Mouse (Mus musculus): Measurements from ENCODE around the gene Ugt2b5. TPM values are rescaled to one million over a fixed set of nuclear protein-coding genes. Genes with fewer than 3 reads are reported as not detected.
"Not testable (repeated sequence)": the region's sequence is repeated elsewhere in the genome, so short reads cannot be mapped to it uniquely, and the experiment has no call there.

Ugt2b5 gene
- not detected in 2 replicates for polyA plus RNA-seq (2015; fragmentation: Nextera tagmentation; extraction: Ambion mirVana)

DNA sequence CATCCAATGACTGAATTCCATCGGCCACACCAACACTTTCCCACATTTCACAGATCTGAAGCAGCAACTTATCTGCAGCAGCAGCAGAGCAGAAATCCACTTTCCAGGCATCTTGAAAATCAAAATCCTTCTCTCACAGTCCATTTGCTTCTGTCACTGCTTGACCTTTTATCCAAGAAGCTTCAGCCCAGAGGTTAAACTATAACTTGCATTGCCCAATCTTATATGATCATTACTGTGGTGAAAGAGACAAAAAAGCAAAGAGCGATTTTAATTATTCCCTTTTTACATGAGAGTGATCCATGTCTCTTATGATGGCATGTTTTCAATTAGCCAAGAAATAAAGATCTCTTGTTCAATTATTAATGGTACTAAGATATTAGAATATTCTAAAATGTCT lies at the start of gene Ugt2b5:
Gene Ugt2b5, minus strand, starts transcription at position 123 of the 400 bp plus-strand sequence.
- ATAC-seq (ENCODE audit: insufficient number of reproducible peaks, low FRiP score, low TSS enrichment, low read depth); H3K4me3 ChIP-seq (replicated peaks); H3K9ac ChIP-seq; H3K27ac ChIP-seq (replicated peaks); H3K4me2 ChIP-seq (replicated peaks); H3K36me3 ChIP-seq; H3K4me1 ChIP-seq; H3K27me3 ChIP-seq; H3K9me3 ChIP-seq (replicated peaks): not testable (repeated sequence)
- WGBS, result 82% methylated on average over 2 of the region's 2 CpGs

DNA sequence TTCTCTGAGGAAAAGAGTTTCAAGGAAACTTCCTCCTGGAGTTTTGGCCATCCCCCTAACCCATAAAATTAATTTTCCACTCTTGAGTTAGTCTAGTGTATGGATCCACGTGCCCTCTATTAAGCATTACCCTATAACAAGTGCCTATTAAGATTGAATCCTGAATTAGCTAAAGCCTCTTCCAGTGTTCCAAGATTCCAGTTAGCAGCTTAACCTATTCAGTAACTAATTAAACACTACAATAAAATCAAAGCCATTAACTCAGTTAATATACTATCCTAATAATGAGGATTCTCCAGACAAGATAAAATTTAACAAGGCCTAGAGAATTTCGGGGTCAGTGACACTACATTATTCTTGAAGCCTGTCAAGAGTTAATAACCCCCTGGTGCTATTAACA lies 35.7 kb upstream of the Ugt2b5 start:
- not testable (repeated sequence) for H3K36me3 ChIP-seq; H3K9ac ChIP-seq; H3K9me3 ChIP-seq (replicated peaks); H3K4me3 ChIP-seq (replicated peaks); H3K4me2 ChIP-seq (replicated peaks); H3K27me3 ChIP-seq; H3K4me1 ChIP-seq; H3K27ac ChIP-seq (replicated peaks); ATAC-seq (ENCODE audit: insufficient number of reproducible peaks, low FRiP score, low TSS enrichment, low read depth)
- WGBS, result 49% methylated on average over 2 of the region's 2 CpGs

DNA sequence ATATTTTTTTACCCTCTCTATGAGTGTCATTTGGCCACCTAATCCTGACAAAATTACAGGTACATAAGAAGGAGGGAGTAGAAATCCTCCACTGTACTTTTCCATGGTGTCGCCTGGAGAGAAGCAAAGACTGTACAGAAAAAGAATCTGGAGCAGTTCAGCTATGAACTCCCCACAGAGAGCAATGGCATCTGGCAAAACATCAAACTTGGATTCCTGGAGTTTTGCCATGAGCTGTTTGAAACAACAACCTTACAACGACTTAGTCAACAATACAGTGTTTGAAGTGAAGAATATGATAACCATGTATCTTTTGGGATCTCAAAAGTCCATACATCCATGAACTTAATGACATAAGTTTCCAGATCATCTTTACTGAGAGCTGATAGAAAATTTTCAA lies 34.6 kb upstream of the Ugt2b5 start:
- 57% methylated on average over 2 of the region's 2 CpGs for WGBS
- no peak overlapping the region for H3K9ac ChIP-seq

DNA sequence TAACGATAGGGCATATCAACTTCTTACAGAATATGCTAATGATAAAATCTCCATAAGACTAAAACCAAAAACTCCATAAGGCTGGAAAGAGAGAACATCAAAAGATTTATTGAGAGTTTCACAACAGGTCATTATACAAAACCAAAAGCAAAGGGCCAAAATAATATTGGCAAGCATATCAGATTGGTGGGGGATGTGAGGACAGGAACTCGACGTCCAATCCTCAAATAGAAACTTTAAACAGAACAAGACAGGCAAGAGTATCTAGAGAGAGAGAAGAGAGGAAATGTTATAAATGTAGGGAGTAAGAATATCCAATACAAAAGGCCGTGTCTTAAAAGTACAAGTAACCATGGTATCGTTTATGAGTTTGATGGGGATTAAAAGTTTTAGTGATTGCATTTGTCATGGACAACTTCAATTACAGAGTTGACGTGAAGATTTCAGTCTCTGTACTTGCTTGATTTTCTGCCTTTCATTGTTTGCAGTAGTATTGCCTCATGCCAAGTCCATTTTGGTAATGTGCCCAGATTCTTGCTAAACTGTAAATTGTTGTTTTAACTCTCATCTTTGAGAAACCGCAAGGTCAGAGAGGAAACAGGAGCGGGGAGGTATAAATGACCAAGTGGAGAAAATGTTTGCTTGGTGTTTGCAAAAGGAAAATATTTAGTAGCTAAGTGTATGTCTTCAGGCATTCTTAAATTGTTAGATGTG lies 7.8 kb upstream of the Ugt2b5 start:
- WGBS, result 64% methylated on average over 8 of the region's 8 CpGs
- H3K36me3 ChIP-seq, result no peaks in the 10 kb centered on the region
- no peak overlapping the region for H3K9ac ChIP-seq
- H3K4me2 ChIP-seq (replicated peaks), result no peak overlapping the region
- H3K27me3 ChIP-seq, result no peaks in the 10 kb centered on the region
- no peak for ATAC-seq (ENCODE audit: insufficient number of reproducible peaks, low FRiP score, low TSS enrichment, low read depth)
- no peak overlapping the region for H3K27ac ChIP-seq (replicated peaks)
- H3K9me3 ChIP-seq (replicated peaks), result no peaks in the 10 kb centered on the region
- no peak overlapping the region for H3K4me3 ChIP-seq (replicated peaks)
- no peaks in the 10 kb centered on the region for H3K4me1 ChIP-seq

More for the DNA sequence above, 34.6 kb upstream of the Ugt2b5 start:
- ATAC-seq (ENCODE audit: insufficient number of reproducible peaks, low FRiP score, low TSS enrichment, low read depth), result no peak
- Histone ChIP-seq H3K36me3 (no peaks in the 10 kb centered on the region), H3K4me3 (replicated peaks) (no peak overlapping the region), H3K27me3 (no peaks in the 10 kb centered on the region), H3K4me1 (no peaks in the 10 kb centered on the region), H3K9me3 (replicated peaks) (no peaks in the 10 kb centered on the region), H3K4me2 (replicated peaks) (no peak overlapping the region), H3K27ac (replicated peaks) (no peak overlapping the region)

DNA sequence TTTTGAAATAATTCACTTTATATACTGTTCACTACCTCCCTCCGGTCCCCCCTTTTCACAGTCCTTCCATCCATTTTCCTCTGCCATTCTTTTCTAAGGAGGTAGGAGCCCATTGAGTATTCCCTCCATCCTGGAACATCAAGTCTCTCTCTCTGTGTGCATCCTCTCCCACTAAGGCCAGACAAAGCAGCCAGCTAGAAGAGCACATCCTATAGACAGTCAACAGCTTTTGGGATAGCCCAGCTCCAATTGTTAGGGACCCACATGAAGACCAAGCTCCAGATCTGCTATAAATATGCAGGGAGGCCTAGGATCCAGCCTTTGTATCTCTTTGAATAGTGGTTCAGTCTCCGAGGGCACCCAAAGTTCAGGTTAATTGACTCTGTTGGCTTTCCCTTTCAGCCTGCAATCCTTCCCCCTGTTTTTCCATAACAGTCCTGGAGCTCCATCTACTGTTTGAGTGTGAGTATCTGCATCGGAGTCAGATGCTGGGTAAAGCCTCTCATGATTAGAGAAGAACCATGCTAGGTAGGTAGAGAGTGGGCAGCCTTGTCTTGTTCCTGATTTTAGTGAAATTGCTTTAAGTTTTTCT lies 2.8 kb upstream of the Ugt2b5 start:
- Histone ChIP-seq H3K4me2 (replicated peaks) (no peak overlapping the region), H3K4me1 (no peaks in the 10 kb centered on the region), H3K36me3 (no peaks in the 10 kb centered on the region), H3K27me3 (no peaks in the 10 kb centered on the region), H3K27ac (replicated peaks) (no peak overlapping the region), H3K4me3 (replicated peaks) (no peak overlapping the region), H3K9me3 (replicated peaks) (no peaks in the 10 kb centered on the region), H3K9ac (no peak overlapping the region)
- WGBS, result 38% methylated on average over 3 of the region's 3 CpGs
- no peak for ATAC-seq (ENCODE audit: insufficient number of reproducible peaks, low FRiP score, low TSS enrichment, low read depth)

DNA sequence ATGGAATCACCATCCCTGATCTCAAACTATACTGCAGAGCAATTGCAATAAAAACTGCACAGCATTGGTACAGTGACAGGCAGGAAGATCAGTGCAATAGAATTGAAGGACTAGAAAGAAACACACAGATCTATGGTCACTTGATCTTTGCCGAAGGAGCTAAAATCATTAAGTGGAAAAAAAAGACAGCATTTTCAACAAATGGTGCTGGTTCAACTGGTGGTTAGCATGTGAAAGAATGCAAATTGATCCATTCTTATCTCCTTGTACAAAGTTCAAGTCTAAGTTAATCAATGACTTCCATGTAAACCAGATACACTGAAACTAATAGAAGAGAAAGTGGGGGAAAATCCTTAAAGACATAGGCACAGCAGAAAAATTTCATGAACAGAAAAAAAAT lies 36.4 kb downstream of the Ugt2b5 start:
- H3K4me1 ChIP-seq; ATAC-seq (ENCODE audit: insufficient number of reproducible peaks, low FRiP score, low TSS enrichment, low read depth); H3K9me3 ChIP-seq (replicated peaks); H3K4me2 ChIP-seq (replicated peaks); H3K9ac ChIP-seq; H3K27ac ChIP-seq (replicated peaks); H3K27me3 ChIP-seq; H3K4me3 ChIP-seq (replicated peaks); H3K36me3 ChIP-seq: not testable (repeated sequence)
- WGBS, result 85% methylated on average over 1 of the region's 1 CpGs

DNA sequence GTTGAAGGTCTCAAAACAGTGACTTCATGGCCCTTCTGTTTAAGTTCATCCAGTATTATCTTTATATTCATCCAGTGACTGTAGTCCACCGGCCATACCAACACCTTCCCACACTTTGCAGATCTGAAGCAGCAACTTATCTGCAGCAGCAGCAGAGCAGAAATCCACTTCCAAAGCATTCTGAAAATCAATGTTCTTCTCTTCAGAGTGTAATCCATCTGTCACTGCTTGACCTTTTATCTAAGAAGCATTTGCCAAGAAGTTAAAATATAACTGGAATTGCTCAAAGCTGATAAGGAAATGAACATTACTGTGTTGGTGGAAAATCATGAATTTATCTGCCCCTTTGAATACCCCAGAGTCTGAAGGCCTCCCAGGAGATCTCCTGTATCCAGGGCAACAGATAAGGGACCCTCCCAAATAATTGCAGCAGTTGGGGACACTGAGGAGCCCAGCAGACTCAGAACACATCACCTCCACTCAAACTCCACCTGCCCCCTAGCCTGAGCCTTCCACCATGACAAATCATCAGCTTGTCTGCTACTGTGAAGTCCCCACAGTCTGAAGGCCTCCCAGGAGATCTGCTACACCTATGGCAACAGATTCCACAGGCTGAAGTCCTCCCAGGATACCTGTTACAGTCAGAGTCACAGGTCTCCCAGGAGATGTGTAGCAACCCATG lies 47.6 kb downstream of the Ugt2b5 start, which contains the start of gene Ugt2b36:
Gene Ugt2b36, minus strand, starts transcription at position 210 of the 682 bp plus-strand sequence.
- 97% methylated on average over 1 of the region's 1 CpGs for WGBS
- Histone ChIP-seq H3K36me3 (no peaks in the 10 kb centered on the region), H3K27ac (replicated peaks) (no peak within 1 kb of the TSS), H3K27me3 (no peaks in the 10 kb centered on the region), H3K9ac (no peak within 1 kb of the TSS), H3K4me2 (replicated peaks) (no peak within 1 kb of the TSS), H3K4me3 (replicated peaks) (no peak within 1 kb of the TSS), H3K9me3 (replicated peaks) (no peaks in the 10 kb centered on the region), H3K4me1 (no peaks in the 10 kb centered on the region)
- 0 out of 2 replicates have a peak, but pooled peaks have one; percentile 11 for ATAC-seq (ENCODE audit: insufficient number of reproducible peaks, low FRiP score, low TSS enrichment, low read depth)

DNA sequence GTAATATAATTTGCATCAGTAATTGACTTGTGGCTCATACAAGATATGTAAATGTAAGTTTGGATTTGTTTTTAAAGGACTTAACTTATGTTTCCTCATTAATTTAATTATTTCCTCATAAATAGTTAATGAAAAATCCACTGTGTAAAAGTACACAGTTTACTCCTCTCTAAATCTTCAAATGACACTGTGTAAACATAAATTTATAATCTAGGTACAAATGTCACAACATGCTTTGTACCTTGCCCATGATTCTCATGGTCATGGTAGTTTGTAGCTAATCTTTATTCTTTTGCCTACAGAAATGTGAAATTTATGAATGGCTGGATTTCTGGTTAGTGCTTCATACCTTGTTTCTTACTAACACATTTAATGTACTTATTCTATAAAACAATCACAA lies 49.0 kb downstream of the Ugt2b5 start:
- H3K27me3 ChIP-seq, result no peaks in the 10 kb centered on the region
- H3K9me3 ChIP-seq (replicated peaks), result no peaks in the 10 kb centered on the region
- no peak overlapping the region for H3K4me2 ChIP-seq (replicated peaks)
- H3K4me1 ChIP-seq, result no peaks in the 10 kb centered on the region
- H3K9ac ChIP-seq, result no peak overlapping the region
- no peak overlapping the region for H3K4me3 ChIP-seq (replicated peaks)
- no peaks in the 10 kb centered on the region for H3K36me3 ChIP-seq
- no peak overlapping the region for H3K27ac ChIP-seq (replicated peaks)
- no peak for ATAC-seq (ENCODE audit: insufficient number of reproducible peaks, low FRiP score, low TSS enrichment, low read depth)

DNA sequence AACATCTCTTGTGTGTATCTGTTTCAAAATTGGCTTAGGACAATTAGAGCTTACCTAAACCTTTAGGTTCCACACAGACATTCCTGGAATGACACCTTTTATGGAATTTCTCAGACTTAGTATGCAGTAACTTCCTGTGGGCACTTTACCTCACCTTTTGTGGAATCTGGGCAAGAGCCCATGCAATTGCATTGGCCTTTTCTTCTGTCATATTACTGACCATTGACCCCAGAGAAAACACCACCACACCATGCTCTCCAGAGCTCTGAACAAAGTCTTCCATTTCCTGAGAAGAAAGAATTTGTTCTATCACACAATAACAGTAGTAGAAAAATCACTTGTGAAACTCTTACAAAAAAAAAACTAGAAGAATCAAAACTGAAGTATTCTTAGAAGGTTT lies 50.9 kb downstream of the Ugt2b5 start:
- ATAC-seq (ENCODE audit: insufficient number of reproducible peaks, low FRiP score, low TSS enrichment, low read depth), result no peak
- Histone ChIP-seq H3K9me3 (replicated peaks) (no peaks in the 10 kb centered on the region), H3K36me3 (no peaks in the 10 kb centered on the region), H3K27me3 (no peaks in the 10 kb centered on the region), H3K4me2 (replicated peaks) (no peak overlapping the region), H3K4me1 (no peaks in the 10 kb centered on the region), H3K4me3 (replicated peaks) (no peak overlapping the region), H3K27ac (replicated peaks) (no peak overlapping the region), H3K9ac (no peak overlapping the region)

DNA sequence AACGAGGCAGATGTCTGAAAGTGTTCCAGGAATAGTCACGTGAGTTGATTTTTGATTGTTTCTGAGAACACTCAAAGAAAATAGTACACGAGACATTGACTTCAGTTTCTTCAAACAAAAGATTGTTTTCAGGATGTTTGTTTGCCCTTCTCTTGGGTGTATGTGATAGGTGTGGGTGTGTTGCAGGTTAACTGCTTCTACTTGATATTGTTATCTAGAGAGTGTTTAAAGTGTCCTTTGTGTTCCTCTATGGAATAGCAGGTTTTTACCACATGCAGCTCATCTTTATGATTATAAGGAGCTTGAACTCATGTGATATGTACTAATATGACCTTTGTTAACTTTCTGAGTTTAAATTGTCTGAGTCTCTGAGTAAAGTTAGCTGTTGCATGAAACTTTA lies 53.8 kb downstream of the Ugt2b5 start:
- H3K4me3 ChIP-seq (replicated peaks), result no peak overlapping the region
- no peak overlapping the region for H3K4me2 ChIP-seq (replicated peaks)
- WGBS, result 70% methylated on average over 3 of the region's 3 CpGs
- H3K4me1 ChIP-seq, result no peaks in the 10 kb centered on the region
- ATAC-seq (ENCODE audit: insufficient number of reproducible peaks, low FRiP score, low TSS enrichment, low read depth), result no peak
- no peaks in the 10 kb centered on the region for H3K27me3 ChIP-seq
- no peak overlapping the region for H3K27ac ChIP-seq (replicated peaks)
- no peaks in the 10 kb centered on the region for H3K36me3 ChIP-seq
- H3K9ac ChIP-seq, result no peak overlapping the region
- no peaks in the 10 kb centered on the region for H3K9me3 ChIP-seq (replicated peaks)

Measured in embryonic facial prominence, embryonic 15.5 days (tissue).